Mouse (Mus musculus): ENCODE measurements around the gene Slc18b1. TPM values are rescaled to one million over a fixed set of nuclear protein-coding genes. Genes with fewer than 3 reads are reported as not detected.

Gene Slc18b1
- total RNA-seq, 2 experiments from 2014 or later = not detected

DNA sequence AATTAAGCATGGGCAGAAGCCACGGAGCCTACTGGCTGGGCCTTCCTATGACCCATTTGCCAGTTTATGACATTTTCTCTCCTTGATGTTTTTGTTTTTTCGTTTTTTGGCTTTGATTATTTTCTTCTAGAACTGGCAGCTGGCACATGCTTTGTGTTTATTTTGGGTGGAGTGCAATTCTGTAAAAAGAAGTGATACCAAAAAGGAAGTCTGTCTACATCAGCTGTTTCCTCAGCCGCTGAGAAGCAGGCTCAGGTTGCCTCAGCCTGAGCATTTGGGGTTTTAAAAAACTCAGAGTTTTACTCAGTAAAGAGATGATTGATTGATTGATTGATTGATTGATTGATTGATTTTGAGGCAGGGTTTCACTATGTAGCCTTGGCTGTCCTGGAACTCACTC, 6.1 kb downstream of the Slc18b1 start:
- ATAC-seq (replicated peaks; ENCODE audit: low FRiP score, poor library complexity, severe bottlenecking) = no peak

DNA sequence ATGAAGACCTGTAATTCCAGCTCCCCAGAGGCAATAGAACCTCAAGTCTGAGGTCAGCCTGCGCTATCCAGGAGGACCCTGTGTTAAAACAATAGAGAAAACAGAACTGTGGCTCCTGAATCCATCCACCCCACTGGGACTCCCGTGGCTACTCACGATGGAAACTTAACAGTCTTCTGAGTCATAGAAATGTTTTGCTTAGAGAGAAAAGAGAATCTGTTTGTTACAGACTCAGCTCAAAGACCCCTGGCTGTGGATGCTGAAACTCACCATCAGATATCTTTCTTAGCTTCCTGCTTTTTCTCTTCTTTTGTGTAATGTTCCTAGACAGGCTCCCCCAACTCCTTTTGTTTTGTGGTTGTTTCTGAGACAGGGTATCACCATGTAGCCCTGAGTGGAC, 7.9 kb downstream of the Slc18b1 start:
- ATAC-seq (replicated peaks; ENCODE audit: low FRiP score, poor library complexity, severe bottlenecking) = no peak

DNA sequence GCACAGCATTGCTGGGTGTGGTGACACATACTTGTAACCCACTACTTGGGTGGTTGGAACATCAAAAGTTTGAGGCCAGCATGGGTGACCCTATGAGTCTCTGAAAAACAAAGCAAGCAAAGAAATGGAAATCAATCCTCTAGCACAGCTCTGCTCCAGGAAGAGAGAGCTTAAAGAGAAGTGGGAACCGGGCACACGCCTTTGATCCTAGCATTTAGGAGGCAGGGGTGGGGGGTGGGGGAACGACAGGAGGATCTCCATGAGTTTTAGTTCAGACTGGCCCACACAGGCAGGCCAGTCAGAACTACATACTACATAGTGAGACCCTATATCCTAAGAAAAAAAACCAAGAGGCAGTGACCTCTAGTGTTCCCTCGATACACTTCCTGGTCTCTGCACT, 9.4 kb downstream of the Slc18b1 start:
- ATAC-seq (replicated peaks; ENCODE audit: low FRiP score, poor library complexity, severe bottlenecking) = no peak

DNA sequence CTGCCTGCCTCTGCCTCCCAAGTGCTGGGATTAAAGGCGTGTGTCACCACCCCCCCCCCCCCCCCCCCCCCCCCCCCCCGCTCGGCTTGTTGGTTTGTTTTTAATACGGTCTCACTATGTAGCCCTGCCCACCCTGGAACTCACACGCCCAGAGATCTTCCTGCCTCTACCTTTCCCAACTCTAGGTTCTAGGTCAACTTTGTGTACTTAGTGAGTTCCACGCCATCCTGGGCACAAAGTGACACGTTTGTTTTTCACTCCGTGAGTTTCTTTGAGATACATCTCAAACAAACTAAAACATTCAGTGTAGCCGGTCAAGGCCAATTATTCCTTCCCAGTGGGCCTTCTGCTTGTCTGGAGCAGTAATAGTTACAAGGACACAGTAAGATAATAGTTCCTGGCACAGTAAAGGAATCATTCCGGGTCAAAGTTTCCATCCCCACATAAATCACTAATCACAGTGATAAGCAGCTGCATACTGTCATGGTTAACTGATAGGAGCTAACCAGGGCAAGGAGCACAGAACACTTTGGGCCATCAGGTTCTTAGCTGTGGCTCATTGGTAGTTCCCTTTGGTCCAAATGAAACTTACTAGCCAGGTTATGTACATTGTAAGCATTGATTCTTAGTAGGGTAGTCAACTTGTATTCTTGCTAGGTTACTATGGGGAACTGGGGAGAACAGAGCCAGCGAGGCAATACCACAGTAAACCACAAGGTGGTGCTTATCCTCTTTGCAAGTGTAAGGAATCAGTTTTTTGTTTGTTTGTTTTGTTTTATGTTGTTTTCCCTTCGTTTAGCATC, 15.1 kb downstream of the Slc18b1 start:
- ATAC-seq (replicated peaks; ENCODE audit: low FRiP score, poor library complexity, severe bottlenecking) = 0 out of 2 replicates have a peak, but pooled peaks have one; percentile 52

DNA sequence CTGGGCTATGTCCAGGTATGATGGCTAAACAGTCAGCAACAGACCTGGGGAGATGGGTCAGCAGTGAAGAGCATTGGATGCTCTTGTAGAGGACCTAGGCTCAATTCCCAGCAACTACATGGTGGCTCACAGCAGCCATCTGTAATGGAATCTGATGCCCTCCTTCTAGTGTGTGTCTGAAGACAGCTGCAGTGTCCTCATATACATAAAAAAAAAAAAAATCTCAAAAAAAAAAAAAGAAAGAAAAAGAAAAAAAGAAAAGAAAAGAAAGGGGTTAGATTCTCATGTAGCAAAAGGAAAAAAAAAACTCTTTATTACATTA, 15.6 kb downstream of the Slc18b1 start:
- ATAC-seq (replicated peaks; ENCODE audit: low FRiP score, poor library complexity, severe bottlenecking) = no peak

DNA sequence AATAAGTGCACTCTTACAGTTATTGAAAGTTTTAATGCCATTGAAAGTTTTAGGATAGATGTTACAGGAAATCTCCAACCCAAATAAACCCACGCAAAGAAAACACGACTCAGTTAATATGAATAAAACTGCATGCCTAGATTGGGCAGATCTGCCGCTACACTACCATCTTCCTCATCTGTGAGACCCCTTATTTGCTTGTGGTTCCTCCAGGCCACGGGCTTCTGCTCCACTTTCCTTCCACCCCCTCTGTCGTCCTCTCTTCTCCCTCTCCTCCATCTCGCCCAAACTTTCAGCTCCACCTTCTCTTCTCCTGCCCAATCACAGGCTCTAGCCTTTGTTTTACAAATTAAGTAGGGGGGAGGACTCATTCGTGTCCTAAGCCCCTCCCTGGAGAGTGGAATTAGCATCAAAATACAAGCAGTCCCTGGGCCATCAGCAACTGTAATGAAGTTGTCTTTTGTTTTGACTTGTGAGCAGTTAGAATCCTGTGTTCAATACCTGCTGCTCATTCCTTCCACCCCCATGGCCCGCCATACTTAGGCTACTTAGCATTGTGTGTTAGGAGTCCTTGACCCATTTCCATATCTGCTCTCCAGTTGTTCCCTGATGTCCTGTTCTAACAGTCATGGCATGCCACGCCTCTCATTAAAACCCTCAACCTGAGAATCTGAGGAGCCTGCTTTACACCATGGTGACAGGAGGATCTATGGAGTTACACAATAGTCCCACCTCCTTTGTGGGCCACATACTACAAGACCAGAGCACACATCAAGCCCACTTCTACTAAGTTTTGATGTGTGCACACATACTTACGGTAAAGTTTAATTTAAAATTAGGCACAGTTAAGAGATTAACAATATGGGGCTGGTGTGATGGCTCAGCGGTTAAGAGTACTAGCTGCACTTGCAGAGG, 16.3 kb downstream of the Slc18b1 start:
- ATAC-seq (replicated peaks; ENCODE audit: low FRiP score, poor library complexity, severe bottlenecking) = no peak

DNA sequence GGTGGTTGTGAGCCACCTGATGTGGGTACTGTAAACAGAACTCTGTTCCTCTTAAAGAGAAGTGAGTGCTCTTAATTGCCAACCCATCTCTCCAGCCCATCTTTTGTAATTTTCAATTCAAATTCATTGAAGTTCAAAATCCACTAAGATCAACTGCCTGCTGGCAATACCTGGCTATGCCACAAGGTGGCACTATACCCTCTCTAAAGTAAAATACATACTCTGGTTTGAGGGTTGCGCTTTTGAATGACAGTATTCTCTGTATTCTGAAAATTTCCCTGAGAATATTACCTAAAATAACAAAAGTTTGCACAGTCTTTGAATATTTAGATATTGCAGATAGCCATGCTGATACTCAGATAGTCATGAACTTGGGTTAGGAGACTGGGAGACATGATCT, 18.4 kb downstream of the Slc18b1 start:
- ATAC-seq (replicated peaks; ENCODE audit: low FRiP score, poor library complexity, severe bottlenecking) = peak; percentile 54; the same call in 1 of the 2 replicates

DNA sequence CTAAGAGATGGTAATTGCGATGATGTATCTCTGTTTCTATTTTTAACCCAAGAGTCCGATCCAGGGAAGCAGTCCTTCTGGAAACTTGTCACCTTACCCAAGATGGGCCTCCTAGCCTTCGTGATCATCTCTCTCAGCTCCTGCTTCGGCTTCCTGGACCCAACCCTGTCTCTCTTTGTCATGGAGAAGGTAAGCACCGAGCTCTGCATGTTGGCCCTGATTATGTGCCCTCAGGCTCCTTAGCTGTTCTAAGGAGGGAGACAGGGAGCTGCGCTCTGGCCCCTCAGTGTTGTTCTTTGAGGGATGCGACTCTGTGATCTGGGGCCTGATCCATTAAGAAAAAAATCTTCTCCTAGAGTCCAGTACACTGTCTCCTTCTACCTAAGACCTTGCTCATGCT, 19.5 kb downstream of the Slc18b1 start:
- ATAC-seq (replicated peaks; ENCODE audit: low FRiP score, poor library complexity, severe bottlenecking) = no peak

DNA sequence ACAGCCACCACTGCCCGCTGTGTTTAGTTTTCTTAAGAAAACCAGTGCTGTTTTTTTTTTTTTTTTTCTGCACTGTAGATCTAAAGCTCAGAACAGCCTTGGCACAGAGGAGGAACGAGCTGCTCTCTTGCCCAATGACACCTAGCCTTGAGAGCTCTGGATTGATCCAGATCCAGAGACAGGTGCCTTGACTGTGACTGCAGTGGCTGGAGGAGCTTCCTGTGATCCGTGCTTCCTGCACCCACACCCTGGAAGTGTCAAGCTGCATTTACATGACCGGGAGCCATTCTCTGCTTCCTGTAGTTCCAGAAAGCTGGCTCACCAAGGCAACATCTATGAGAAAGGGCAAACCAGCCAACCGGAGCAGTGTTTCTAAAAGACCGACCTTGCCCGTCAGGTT, 29.7 kb downstream of the Slc18b1 start:
- ATAC-seq (replicated peaks; ENCODE audit: low FRiP score, poor library complexity, severe bottlenecking) = no peak

DNA sequence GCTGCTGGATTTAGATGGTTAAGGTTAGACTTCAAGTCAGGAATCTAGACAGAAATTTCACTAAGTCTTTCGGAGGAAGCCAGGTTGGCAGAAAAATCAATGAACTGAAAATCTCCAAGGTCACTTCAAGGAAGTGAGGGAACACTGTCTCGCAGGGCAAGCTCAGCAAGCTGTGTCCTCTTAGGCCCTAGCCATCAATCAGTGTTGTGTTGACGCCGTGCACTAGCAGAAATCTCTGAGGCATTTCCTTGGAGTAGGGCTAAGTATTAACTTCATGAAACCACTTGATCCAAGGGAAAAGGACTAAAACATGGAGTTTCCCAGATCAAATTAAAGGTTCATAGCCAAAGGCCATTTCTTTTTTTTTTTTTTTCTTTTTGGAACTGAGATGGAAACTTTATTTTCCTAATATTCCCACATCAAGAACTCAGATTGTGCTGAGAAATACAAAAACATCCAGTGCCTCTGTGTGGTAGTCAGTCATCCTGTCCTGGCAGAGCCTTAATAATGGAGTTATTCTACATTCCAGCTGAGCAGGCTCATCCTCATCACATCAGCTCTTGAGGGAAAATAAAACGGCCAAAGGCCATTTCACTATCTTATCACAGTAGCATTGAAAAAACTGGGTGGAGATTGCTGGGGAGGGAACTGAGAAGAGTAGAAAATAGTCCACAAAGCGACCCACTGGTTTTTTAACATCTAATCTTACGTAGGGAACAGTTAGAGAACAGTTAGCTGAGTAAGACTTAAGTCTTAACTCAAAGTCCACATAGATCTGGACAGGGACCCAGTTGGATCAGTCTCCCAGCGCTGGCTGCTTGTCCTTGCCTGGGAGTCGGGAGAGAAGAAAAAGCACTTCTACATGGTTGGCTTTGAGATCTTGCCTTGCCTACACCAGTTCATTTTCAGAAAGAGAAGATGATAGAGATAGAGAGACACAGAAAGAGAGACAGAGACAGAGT, 39.5 kb downstream of the Slc18b1 start:
- no peak for ATAC-seq (replicated peaks; ENCODE audit: low FRiP score, poor library complexity, severe bottlenecking)

DNA sequence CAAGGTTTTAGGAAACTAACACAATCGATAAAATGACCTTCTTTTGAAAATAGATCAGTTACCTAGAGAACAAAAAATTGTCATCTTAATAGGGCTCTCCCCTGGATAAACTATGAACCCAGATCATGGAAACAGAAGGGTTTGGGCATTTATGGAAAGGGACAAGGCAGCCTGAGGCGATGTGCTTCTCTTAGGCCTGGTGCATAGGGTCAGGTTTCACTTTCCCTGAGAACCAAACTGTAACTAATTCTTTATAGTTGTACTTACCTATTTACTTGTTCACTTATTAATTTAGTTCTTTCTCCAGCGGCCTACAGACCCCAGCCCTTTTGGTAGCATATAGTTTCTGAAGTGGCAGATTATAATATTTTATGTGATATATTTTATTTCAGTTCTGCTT, 40.3 kb downstream of the Slc18b1 start:
- no peak for ATAC-seq (replicated peaks; ENCODE audit: low FRiP score, poor library complexity, severe bottlenecking)

DNA sequence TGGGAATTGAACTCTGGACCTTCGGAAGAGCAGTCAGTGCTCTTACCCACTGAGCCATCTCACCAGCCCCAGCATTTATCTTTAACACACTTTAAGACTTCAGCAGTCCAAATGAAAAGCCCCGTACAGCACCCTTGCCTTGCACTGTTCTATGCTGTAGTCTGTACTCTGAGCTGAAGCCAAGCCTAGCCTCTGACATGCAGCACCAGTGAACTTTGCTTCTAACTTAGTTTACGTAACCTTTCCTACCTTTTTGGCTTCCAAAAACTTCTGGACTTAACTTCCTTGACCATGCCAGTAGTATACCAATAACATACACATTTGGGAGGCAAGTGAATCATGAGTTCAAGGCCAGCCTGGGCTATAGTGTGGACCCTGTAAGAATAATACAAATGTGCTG, 42.1 kb downstream of the Slc18b1 start:
- ATAC-seq (replicated peaks; ENCODE audit: low FRiP score, poor library complexity, severe bottlenecking) = no peak

DNA sequence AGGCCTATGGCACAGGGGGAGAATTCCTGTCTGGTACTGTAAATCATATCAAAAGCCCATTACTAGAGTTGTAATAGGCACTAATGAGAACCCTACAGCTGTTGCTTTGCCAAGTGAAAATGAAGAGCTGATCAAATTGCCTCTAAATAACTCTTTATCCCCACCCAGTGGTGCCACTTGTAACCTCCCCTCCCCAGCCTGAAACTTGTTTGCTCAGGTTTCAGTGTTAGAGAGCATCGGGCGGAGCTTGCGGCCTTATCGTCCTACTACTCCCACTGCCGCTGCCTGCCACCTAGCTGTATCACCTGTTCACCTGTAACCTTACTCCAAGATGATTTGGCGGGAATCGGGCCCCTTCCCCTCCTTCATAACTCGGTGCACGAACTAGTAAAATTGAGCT, 42.6 kb downstream of the Slc18b1 start:
- no peak for ATAC-seq (replicated peaks; ENCODE audit: low FRiP score, poor library complexity, severe bottlenecking)

DNA sequence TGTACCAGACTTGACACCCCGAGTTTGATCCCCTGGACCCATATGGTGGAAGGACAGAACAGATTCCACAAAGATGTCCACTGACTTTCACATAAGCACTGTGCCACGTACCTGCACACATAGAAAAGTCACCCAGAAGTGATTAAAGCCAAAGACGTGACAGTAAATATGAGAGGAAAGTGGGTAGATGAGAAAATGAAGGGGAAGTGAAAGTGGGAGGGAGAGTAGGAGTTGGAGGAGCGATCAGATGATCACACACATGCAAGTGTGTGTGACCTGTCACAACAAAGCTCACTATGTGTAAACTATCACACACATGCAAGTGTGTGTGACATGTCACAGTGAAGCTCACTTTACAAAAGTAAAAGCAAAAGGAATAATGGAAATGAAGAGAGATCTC, 43.7 kb downstream of the Slc18b1 start:
- ATAC-seq (replicated peaks; ENCODE audit: low FRiP score, poor library complexity, severe bottlenecking) = no peak

DNA sequence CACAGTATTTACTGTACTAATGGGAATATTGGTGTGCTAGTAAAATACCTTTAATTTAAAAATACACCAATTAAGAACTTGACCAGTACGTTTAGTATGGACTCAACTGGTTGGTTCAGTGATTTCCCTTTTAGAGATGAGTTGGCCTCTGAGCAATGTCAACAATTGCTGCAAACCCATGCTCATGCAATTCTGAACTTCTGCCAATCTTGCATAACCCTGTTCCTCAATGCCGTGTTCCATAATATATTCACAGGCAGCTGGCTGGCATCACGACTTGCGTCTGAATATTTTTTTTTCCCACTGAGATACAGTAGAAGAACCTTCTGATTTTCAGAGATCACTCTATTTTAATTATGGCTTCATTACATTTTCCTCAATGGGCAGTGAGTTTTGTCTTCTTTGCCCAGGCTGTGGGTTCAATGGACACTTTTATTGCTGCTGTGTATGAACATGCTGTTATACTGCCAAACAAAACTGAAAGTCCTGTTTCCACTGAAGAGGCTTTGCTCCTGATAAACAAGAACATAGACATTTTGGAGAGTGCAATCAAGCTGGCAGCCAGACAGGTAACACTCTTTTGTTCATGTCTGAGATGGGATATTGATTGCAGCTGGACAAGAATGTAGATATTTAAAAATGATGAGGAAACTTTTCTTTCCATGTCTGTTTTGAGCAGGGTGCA, 54.6 kb downstream of the Slc18b1 start, which contains the start of gene Vnn3:
TSS of gene Vnn3 (plus strand) at position 235 of the 685 bp plus-strand sequence.
- no peak for ATAC-seq (replicated peaks; ENCODE audit: low FRiP score, poor library complexity, severe bottlenecking)

DNA sequence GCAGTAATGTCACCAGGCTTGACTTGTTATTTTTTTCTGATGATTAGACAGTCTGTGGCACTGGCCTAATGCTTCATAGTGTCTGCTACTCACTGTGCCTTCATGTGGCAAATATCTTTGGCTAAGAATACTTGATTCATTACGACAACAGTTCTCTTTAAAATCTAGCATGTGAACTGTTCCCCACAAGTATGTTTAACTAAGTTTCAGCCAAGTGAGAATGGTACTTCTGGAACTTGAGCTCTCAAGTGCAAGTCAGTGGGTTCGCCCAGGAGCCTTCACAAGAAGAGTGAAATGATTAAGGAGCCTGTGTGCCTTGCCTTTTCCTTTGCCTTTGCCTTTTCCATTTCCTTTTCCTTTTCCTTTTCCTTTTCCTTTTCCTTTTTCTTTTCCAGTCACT, 55.3 kb downstream of the Slc18b1 start:
- no peak for ATAC-seq (replicated peaks; ENCODE audit: low FRiP score, poor library complexity, severe bottlenecking)

DNA sequence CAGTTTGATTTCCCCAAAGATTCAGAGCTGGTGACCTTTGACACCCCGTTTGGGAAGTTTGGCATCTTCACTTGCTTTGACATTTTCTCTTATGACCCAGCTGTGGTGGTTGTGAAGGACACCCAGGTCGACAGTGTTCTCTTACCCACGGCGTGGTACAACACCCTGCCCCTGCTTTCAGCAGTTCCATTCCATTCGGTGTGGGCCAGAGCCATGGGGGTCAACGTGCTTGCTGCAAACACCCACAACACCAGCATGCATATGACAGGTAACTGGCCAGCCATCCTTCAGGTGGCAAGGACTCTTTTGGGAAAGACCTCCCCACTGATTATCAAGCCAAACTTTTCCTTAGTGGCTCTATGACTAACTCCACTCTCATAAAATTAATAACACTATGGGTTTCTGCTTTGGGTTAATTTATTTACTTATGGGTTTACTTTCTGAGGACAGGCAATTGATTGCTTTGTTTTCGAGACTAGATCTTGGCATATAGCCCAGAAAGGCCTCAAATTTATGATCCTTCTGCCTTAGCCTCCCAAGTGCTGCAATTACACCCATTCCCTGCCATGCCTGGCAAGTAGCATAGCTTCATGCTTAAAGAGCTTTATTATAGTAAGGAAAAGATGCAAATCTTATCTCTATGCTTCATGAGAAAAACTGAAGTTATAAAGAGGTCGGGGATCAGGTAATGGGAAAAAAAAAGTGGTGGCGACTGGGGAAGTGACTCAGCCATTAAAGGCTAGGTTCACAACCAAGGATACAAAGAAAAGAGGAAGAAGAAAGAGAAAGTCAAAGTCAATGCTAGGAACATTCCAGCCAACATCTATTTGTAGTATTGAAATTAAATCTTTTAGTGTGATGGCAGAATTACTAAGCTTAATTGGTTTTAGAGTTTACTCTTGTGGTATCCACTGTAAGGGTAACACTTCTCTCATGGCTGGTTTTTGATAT, 67.9 kb downstream of the Slc18b1 start:
- ATAC-seq (replicated peaks; ENCODE audit: low FRiP score, poor library complexity, severe bottlenecking) = no peak

All from erythroid progenitor cell, adult 5-6 weeks (primary cell).